9 mouse cellular contexts compared by ENCODE assay signal in genomic region chr1:72739681-72740063, GRCm38 (mm10). TPM values are rescaled to one million over a fixed set of nuclear protein-coding genes. Genes with fewer than 3 reads are reported as not detected.
DNase-seq lines count a peak whose midpoint lies in the region; ATAC-seq and TF ChIP-seq lines count a peak whose summit lies in the region.
"Had no signal": no experiment of that assay in that cellular context is flagged by ENCODE, and none has a peak within 500 bp of the region (broad histone marks: within the 10 kb centered on the region; RNA-seq: fewer than 3 reads in every experiment).

No protein-coding gene starts in this region.

- 0 out of 2 replicates have a peak, but pooled peaks have one; percentile 50 for ATAC-seq in hindbrain, embryonic 12.5 days (ENCODE audit: low FRiP score)
- ATAC-seq in lung, postnatal 0 days, result 0 out of 2 replicates have a peak, but pooled peaks have one; percentile 37
- ATAC-seq in stomach, embryonic 16.5 days (ENCODE audit: insufficient read depth, low FRiP score), result peak; percentile 32; the same call in 1 of the 2 replicates
- no peak for ATAC-seq in liver, postnatal 0 days
- no peak for ATAC-seq in kidney, embryonic 15.5 days (replicated peaks; ENCODE audit: low FRiP score)

- peak; percentile 13 for DNase-seq in ovary, postnatal 36 days (ENCODE audit: low spot score)
- no peak for DNase-seq in ovary, postnatal 10 days (ENCODE audit: low spot score)
- peak; percentile 21 for DNase-seq in lung, postnatal 0 days (ENCODE audit: low spot score)
- DNase-seq in liver, postnatal 0 days, result no peak
- DNase-seq in kidney, postnatal 25 days, result no peak

- TF ChIP-seq CTCF in lung, postnatal 0 days (IDR thresholded peaks at IDR 0.05), result no peak
- TF ChIP-seq CTCF in liver, postnatal 0 days (IDR thresholded peaks at IDR 0.05; ENCODE audit: low read depth), result no peak

- no peaks in the 10 kb centered on the region for H3K27me3 ChIP-seq in hindbrain, embryonic 12.5 days
- H3K27me3 ChIP-seq in lung, postnatal 0 days (replicated peaks; ENCODE audit: insufficient read depth, low read length), result no peaks in the 10 kb centered on the region
- H3K27me3 ChIP-seq in stomach, embryonic 16.5 days (ENCODE audit: control insufficient read depth, insufficient read depth, low read length), result no peaks in the 10 kb centered on the region
- no peaks in the 10 kb centered on the region for H3K27me3 ChIP-seq in liver, postnatal 0 days (ENCODE audit: insufficient read depth, low read length)
- no peaks in the 10 kb centered on the region for H3K27me3 ChIP-seq in kidney, embryonic 15.5 days

- H3K27ac ChIP-seq in hindbrain, embryonic 12.5 days, result no peak overlapping the region
- no peak overlapping the region for H3K27ac ChIP-seq in lung, postnatal 0 days (ENCODE audit: low read length)
- peak overlapping the region; percentile 30 for H3K27ac ChIP-seq in stomach, embryonic 16.5 days (ENCODE audit: low read length)
- H3K27ac ChIP-seq in liver, postnatal 0 days (ENCODE audit: low read depth), result no peak overlapping the region
- H3K27ac ChIP-seq in kidney, embryonic 15.5 days, result no peak overlapping the region

- H3K36me3 ChIP-seq in hindbrain, embryonic 12.5 days, result no peaks in the 10 kb centered on the region
- no peaks in the 10 kb centered on the region for H3K36me3 ChIP-seq in lung, postnatal 0 days (ENCODE audit: insufficient read depth, low read length)
- no peaks in the 10 kb centered on the region for H3K36me3 ChIP-seq in stomach, embryonic 16.5 days (ENCODE audit: control insufficient read depth, insufficient read depth, low read length)
- no peaks in the 10 kb centered on the region for H3K36me3 ChIP-seq in liver, postnatal 0 days (replicated peaks; ENCODE audit: insufficient read depth, low read length)
- no peaks in the 10 kb centered on the region for H3K36me3 ChIP-seq in kidney, embryonic 15.5 days

- no peak overlapping the region for H3K4me2 ChIP-seq in hindbrain, embryonic 12.5 days (replicated peaks)
- no peak overlapping the region for H3K4me2 ChIP-seq in lung, postnatal 0 days (replicated peaks; ENCODE audit: low read depth, low read length)
- no peak overlapping the region for H3K4me2 ChIP-seq in stomach, embryonic 16.5 days (ENCODE audit: low read depth, low read length)
- no peak overlapping the region for H3K4me2 ChIP-seq in liver, postnatal 0 days (ENCODE audit: low read depth, low read length)
- H3K4me2 ChIP-seq in kidney, embryonic 15.5 days, result no peak overlapping the region

- TF ChIP-seq EP300 in lung, postnatal 0 days (IDR thresholded peaks at IDR 0.05), result no peak
- no peak for TF ChIP-seq EP300 in liver, postnatal 0 days (IDR thresholded peaks at IDR 0.05; ENCODE audit: low read depth)

- no peak overlapping the region for H3K9ac ChIP-seq in hindbrain, embryonic 12.5 days
- no peak overlapping the region for H3K9ac ChIP-seq in lung, postnatal 0 days (replicated peaks; ENCODE audit: low read depth)
- peak overlapping the region; percentile 13 for H3K9ac ChIP-seq in stomach, embryonic 16.5 days (ENCODE audit: low read length)
- no peak overlapping the region for H3K9ac ChIP-seq in liver, postnatal 0 days (replicated peaks)
- H3K9ac ChIP-seq in kidney, embryonic 15.5 days, result no peak overlapping the region

- 48% methylated on average over 10 of the region's 10 CpGs for WGBS in hindbrain, embryonic 12.5 days
- WGBS in lung, postnatal 0 days, result 50% methylated on average over 10 of the region's 10 CpGs
- 58% methylated on average over 10 of the region's 10 CpGs for WGBS in stomach, embryonic 16.5 days
- WGBS in liver, postnatal 0 days (ENCODE audit: insufficient replicate concordance), result 80% methylated on average over 10 of the region's 10 CpGs
- WGBS in kidney, embryonic 15.5 days, result 79% methylated on average over 10 of the region's 10 CpGs

- H3K4me3 ChIP-seq in hindbrain, embryonic 12.5 days, result no peak overlapping the region
- no peak overlapping the region for H3K4me3 ChIP-seq in lung, postnatal 0 days (ENCODE audit: low read depth, low read length)
- no peak overlapping the region for H3K4me3 ChIP-seq in stomach, embryonic 16.5 days (replicated peaks; ENCODE audit: low read length)
- no peak overlapping the region for H3K4me3 ChIP-seq in liver, postnatal 0 days (ENCODE audit: low read depth, low read length)
- H3K4me3 ChIP-seq in kidney, embryonic 15.5 days (replicated peaks), result no peak overlapping the region

- peaks cover 5% of the 10 kb centered on the region; the same call in 1 of the 2 replicates for H3K4me1 ChIP-seq in hindbrain, embryonic 12.5 days
- no peaks in the 10 kb centered on the region for H3K4me1 ChIP-seq in lung, postnatal 0 days (ENCODE audit: insufficient read depth, low read depth, low read length)
- H3K4me1 ChIP-seq in stomach, embryonic 16.5 days (ENCODE audit: control insufficient read depth, insufficient read depth, low read length), result peaks cover 12% of the 10 kb centered on the region
- no peaks in the 10 kb centered on the region for H3K4me1 ChIP-seq in liver, postnatal 0 days (ENCODE audit: insufficient read depth)
- peaks cover 17% of the 10 kb centered on the region for H3K4me1 ChIP-seq in kidney, embryonic 15.5 days

- no peaks in the 10 kb centered on the region for H3K9me3 ChIP-seq in hindbrain, embryonic 12.5 days (replicated peaks)
- H3K9me3 ChIP-seq in lung, postnatal 0 days (ENCODE audit: low read length), result no peaks in the 10 kb centered on the region
- no peaks in the 10 kb centered on the region for H3K9me3 ChIP-seq in stomach, embryonic 16.5 days (replicated peaks; ENCODE audit: control insufficient read depth, low read length)
- H3K9me3 ChIP-seq in liver, postnatal 0 days (ENCODE audit: low read length), result no peaks in the 10 kb centered on the region
- no peaks in the 10 kb centered on the region for H3K9me3 ChIP-seq in kidney, embryonic 15.5 days (replicated peaks)

RNA-seq across cellular contexts. Expression of gene Rpl37a, which starts 28.6 kb away (rescaled TPM):
- 1,194 and 1,379 TPM in 2 replicates for polyA plus RNA-seq in hindbrain, embryonic 12.5 days (2016; fragmentation: Nextera tagmentation; extraction: Ambion mirVana)
- polyA plus RNA-seq in lung, postnatal 0 days (2015; fragmentation: Nextera tagmentation; extraction: Ambion mirVana), result 2,028 and 2,237 TPM in 2 replicates
- 1,425 and 1,770 TPM in 2 replicates for polyA plus RNA-seq in stomach, embryonic 16.5 days (2015; fragmentation: Nextera tagmentation; extraction: Ambion mirVana)
- 1,210 and 1,257 TPM in 2 replicates for polyA plus RNA-seq in liver, postnatal 0 days (2015; fragmentation: Nextera tagmentation; extraction: Ambion mirVana)
- 1,899 and 2,168 TPM in 2 replicates for polyA plus RNA-seq in kidney, embryonic 15.5 days (2015; fragmentation: Nextera tagmentation; extraction: Ambion mirVana)

RNA-seq across cellular contexts. Expression of gene Ankar, which starts 39.3 kb away (rescaled TPM):
- not detected in 2 replicates for polyA plus RNA-seq in hindbrain, embryonic 12.5 days (2016; fragmentation: Nextera tagmentation; extraction: Ambion mirVana)
- not detected in 2 replicates for polyA plus RNA-seq in lung, postnatal 0 days (2015; fragmentation: Nextera tagmentation; extraction: Ambion mirVana)
- not detected in 2 replicates for polyA plus RNA-seq in stomach, embryonic 16.5 days (2015; fragmentation: Nextera tagmentation; extraction: Ambion mirVana)
- not detected in 2 replicates for polyA plus RNA-seq in liver, postnatal 0 days (2015; fragmentation: Nextera tagmentation; extraction: Ambion mirVana)
- polyA plus RNA-seq in kidney, embryonic 15.5 days (2015; fragmentation: Nextera tagmentation; extraction: Ambion mirVana), result not detected in 2 replicates
- polyA plus RNA-seq: intestine, embryonic 14.5 days had no signal

Comparison
In these comparisons a context has a peak if more than half of its experiments do, and no peak if none do; other contexts are left out.
1. DNase-seq: peak in ovary, postnatal 36 days (single experiment) and lung, postnatal 0 days (single experiment); none in ovary, postnatal 10 days (single experiment), liver, postnatal 0 days (single experiment) and kidney, postnatal 25 days (0 of 2).
2. ATAC-seq: peak in hindbrain, embryonic 12.5 days (single experiment), lung, postnatal 0 days (single experiment) and stomach, embryonic 16.5 days (single experiment); none in liver, postnatal 0 days (single experiment) and kidney, embryonic 15.5 days (single experiment).